Mouse (Mus musculus) cerebellum, adult 8-10 months (tissue): ENCODE measurements around the gene Klk11.

Experiments used
- DNase-seq: peaks from one replicate; pipeline ENCODE4 v3.0.0; 2022

The Klk11 gene

GRCm38 (mm10) chr7:43797333-43797769, 22.9 kb downstream of the Klk11 start, which contains the start of gene Klk8:
Gene Klk8 (plus strand): TSS chr7:43797577.
- no peak for DNase-seq

GRCm38 (mm10) chr7:43797844-43798462, 23.5 kb downstream of the Klk11 start:
- no peak for DNase-seq

- no peak for DNase-seq
These were observed 25.5 kb downstream of the Klk11 start for GRCm38 (mm10) chr7:43799876-43800275.

GRCm38 (mm10) chr7:43810994-43811393, 36.6 kb downstream of the Klk11 start, which contains the start of gene Klk7:
Gene Klk7 (plus strand): TSS chr7:43811294.
- no peak for DNase-seq

- no peak for DNase-seq
These were observed 40.8 kb downstream of the Klk11 start for GRCm38 (mm10) chr7:43815211-43815610.

- DNase-seq, result no peak
These were observed 42.3 kb downstream of the Klk11 start for GRCm38 (mm10) chr7:43816746-43817145.

GRCm38 (mm10) chr7:43821581-43821980, 47.2 kb downstream of the Klk11 start:
- DNase-seq, result no peak

GRCm38 (mm10) chr7:43824199-43824598, 49.8 kb downstream of the Klk11 start, which contains the start of gene Klk6:
Gene Klk6 (plus strand): TSS chr7:43824499.
- no peak for DNase-seq

GRCm38 (mm10) chr7:43826056-43826455, 51.7 kb downstream of the Klk11 start:
- no peak for DNase-seq

GRCm38 (mm10) chr7:43827706-43828105, 53.3 kb downstream of the Klk11 start:
- DNase-seq, result no peak
